Mouse (Mus musculus): ENCODE results near the gene Lats1.

The Lats1 gene

GRCm38 (mm10) chr10:7680731-7681301 is at the start of gene Lats1, which contains the start of gene Pcmt1:
Lats1 (plus strand) TSS chr10:7681214.
Pcmt1 (minus strand) TSS chr10:7681136.
- peak; percentile 89 for DNase-seq (ENCODE audit: low read depth, low spot score)

- DNase-seq (ENCODE audit: low read depth, low spot score): no peak
Observed at GRCm38 (mm10) chr10:7640366-7640765, 40.6 kb upstream of the Lats1 start.

- DNase-seq (ENCODE audit: low read depth, low spot score): no peak
Observed at GRCm38 (mm10) chr10:7645911-7646310, 35.1 kb upstream of the Lats1 start.

GRCm38 (mm10) chr10:7649059-7649458 is 32.0 kb upstream of the Lats1 start:
- no peak for DNase-seq (ENCODE audit: low read depth, low spot score)

- no peak for DNase-seq (ENCODE audit: low read depth, low spot score)
Observed at GRCm38 (mm10) chr10:7651057-7651456, 30.0 kb upstream of the Lats1 start.

GRCm38 (mm10) chr10:7662471-7663141 is 18.4 kb upstream of the Lats1 start:
- peak; percentile 81 for DNase-seq (ENCODE audit: low read depth, low spot score)

- DNase-seq (ENCODE audit: low read depth, low spot score): peak; percentile 97
Observed at GRCm38 (mm10) chr10:7663159-7664026, 17.6 kb upstream of the Lats1 start.

- no peak for DNase-seq (ENCODE audit: low read depth, low spot score)
Observed at GRCm38 (mm10) chr10:7664027-7664526, 16.9 kb upstream of the Lats1 start.

GRCm38 (mm10) chr10:7664889-7665288 is 16.1 kb upstream of the Lats1 start:
- DNase-seq (ENCODE audit: low read depth, low spot score): no peak

- peak; percentile 97 for DNase-seq (ENCODE audit: low read depth, low spot score)
Observed at GRCm38 (mm10) chr10:7667342-7667802, 13.6 kb upstream of the Lats1 start, which contains the start of gene Nup43. Nup43 (plus strand) TSS chr10:7667503.

- peak; percentile 55 for DNase-seq (ENCODE audit: low read depth, low spot score)
Observed at GRCm38 (mm10) chr10:7673673-7674072, 7.3 kb upstream of the Lats1 start.

GRCm38 (mm10) chr10:7681343-7682025 is 470 bp downstream of the Lats1 start:
- peak; percentile 82 for DNase-seq (ENCODE audit: low read depth, low spot score)

- no peak for DNase-seq (ENCODE audit: low read depth, low spot score)
Observed at GRCm38 (mm10) chr10:7682249-7682648, 1.2 kb downstream of the Lats1 start.

GRCm38 (mm10) chr10:7686902-7687301 is 5.9 kb downstream of the Lats1 start:
- DNase-seq (ENCODE audit: low read depth, low spot score): no peak

- no peak for DNase-seq (ENCODE audit: low read depth, low spot score)
Observed at GRCm38 (mm10) chr10:7695286-7695685, 14.3 kb downstream of the Lats1 start.

GRCm38 (mm10) chr10:7700120-7700519 is 19.1 kb downstream of the Lats1 start:
- DNase-seq (ENCODE audit: low read depth, low spot score): no peak

GRCm38 (mm10) chr10:7702586-7702985 is 21.6 kb downstream of the Lats1 start:
- peak; percentile 54 for DNase-seq (ENCODE audit: low read depth, low spot score)

GRCm38 (mm10) chr10:7710121-7710520 is 29.1 kb downstream of the Lats1 start:
- no peak for DNase-seq (ENCODE audit: low read depth, low spot score)

GRCm38 (mm10) chr10:7712506-7712905 is 31.5 kb downstream of the Lats1 start:
- no peak for DNase-seq (ENCODE audit: low read depth, low spot score)

- no peak for DNase-seq (ENCODE audit: low read depth, low spot score)
Observed at GRCm38 (mm10) chr10:7715056-7715455, 34.0 kb downstream of the Lats1 start.

GRCm38 (mm10) chr10:7725751-7726500 is 44.9 kb downstream of the Lats1 start, which contains the start of gene Katna1:
Katna1 (plus strand) TSS chr10:7726000.
- peak; percentile 96 for DNase-seq (ENCODE audit: low read depth, low spot score)

Measured in brain, adult 2 months (tissue).